Mouse (Mus musculus): ENCODE data around the gene Mrgprg. TPM values are rescaled to one million over a fixed set of nuclear protein-coding genes. Genes with fewer than 3 reads are reported as not detected.

Mrgprg gene
- polyA plus RNA-seq, 1 experiment from 2014 or later = not detected

DNA sequence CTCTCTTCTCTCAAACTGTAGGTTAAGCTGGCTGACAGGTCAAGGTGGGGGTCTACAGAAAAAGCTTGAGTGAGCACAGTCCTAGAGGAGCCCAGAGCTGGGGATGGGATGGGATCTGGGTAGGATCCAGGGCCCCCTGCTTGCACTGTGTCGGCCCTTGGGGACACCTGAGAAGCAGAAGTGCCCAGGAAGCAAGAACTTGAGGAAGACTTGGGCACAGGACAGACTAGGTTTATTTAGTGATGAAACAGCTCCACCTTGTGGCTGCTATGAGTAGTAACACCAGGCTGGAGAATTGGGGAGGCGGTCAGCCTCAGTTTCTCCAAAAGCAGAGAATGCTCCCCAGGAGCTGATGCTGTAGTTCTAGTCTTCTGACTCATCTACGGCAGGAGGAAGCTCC lies 3.0 kb downstream of the Mrgprg start:
- WGBS = 15% methylated on average over 3 of the region's 3 CpGs
- ATAC-seq (replicated peaks; ENCODE audit: insufficient number of reproducible peaks, low FRiP score, low TSS enrichment, low read depth) (peak; percentile 70; the same call in 1 of the 2 replicates), DNase-seq (ENCODE audit: low spot score) (peak; percentile 60)
- Histone ChIP-seq H3K27me3 (ENCODE audit: control insufficient read depth, insufficient read depth, low read length) (no peaks in the 10 kb centered on the region; the same call in 1 of the 2 replicates), H3K9me3 (replicated peaks; ENCODE audit: control insufficient read depth, low read length) (no peaks in the 10 kb centered on the region), H3K4me2 (ENCODE audit: low read depth, low read length) (no peak overlapping the region), H3K27ac (replicated peaks; ENCODE audit: low read depth, low read length) (no peak overlapping the region), H3K4me3 (ENCODE audit: low read depth, low read length) (no peak overlapping the region), H3K9ac (replicated peaks; ENCODE audit: low read length) (no peak overlapping the region), H3K4me1 (ENCODE audit: control insufficient read depth, insufficient read depth, low read length) (no peaks in the 10 kb centered on the region), H3K36me3 (replicated peaks; ENCODE audit: control insufficient read depth, insufficient read depth, low read depth, low read length) (no peaks in the 10 kb centered on the region)

DNA sequence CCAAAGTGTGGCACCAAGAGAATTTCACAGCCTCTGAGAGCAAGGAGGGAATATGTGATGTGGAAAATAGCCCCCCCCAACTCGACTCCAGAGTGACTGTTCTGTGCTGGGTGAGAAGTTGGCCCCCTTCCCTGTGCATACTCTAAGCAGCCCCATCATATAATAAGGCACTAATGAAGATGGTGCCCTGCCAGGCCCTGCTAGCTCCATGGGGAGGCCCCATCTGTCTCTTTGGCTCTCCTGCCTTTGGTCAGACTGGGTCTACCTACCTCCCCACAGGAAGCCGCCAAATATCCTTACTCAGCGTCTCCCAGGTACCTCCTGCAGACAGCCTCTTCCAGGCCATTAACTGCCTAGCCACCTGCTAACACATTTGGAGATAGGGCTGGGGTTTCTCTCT lies 7.8 kb downstream of the Mrgprg start:
- Histone ChIP-seq H3K27me3 (ENCODE audit: control insufficient read depth, insufficient read depth, low read length) (peaks cover 5% of the 10 kb centered on the region; the same call in 1 of the 2 replicates), H3K4me2 (ENCODE audit: low read depth, low read length) (no peak overlapping the region), H3K36me3 (replicated peaks; ENCODE audit: control insufficient read depth, insufficient read depth, low read depth, low read length) (no peaks in the 10 kb centered on the region), H3K9ac (replicated peaks; ENCODE audit: low read length) (no peak overlapping the region), H3K9me3 (replicated peaks; ENCODE audit: control insufficient read depth, low read length) (no peaks in the 10 kb centered on the region), H3K4me1 (ENCODE audit: control insufficient read depth, insufficient read depth, low read length) (no peaks in the 10 kb centered on the region; the same call in 1 of the 2 replicates), H3K4me3 (ENCODE audit: low read depth, low read length) (no peak overlapping the region), H3K27ac (replicated peaks; ENCODE audit: low read depth, low read length) (no peak overlapping the region)
- WGBS = 64% methylated on average over 3 of the region's 3 CpGs
- DNase-seq (ENCODE audit: low spot score) (no peak), ATAC-seq (replicated peaks; ENCODE audit: insufficient number of reproducible peaks, low FRiP score, low TSS enrichment, low read depth) (no peak)

DNA sequence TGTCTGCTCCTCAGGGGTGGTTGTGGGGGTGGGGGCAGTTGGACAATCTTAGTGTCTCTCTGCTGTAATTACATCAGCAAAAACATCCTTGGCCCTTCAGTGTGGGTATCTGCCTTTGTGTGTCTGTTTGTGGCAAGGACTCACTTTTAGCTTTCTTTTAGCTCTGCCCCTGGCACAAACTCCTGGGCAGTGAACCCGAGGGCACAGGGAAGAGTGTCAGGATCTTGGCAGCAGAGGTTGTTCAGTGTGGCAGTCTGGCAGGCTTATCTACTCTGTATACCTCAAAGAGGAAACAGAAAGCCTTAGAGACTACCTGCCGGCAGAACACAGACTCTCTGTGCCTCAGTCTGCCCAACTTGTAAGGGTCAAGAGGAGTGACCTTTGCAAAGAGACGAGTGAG lies 9.1 kb downstream of the Mrgprg start:
- 69% methylated on average over 3 of the region's 3 CpGs for WGBS
- no peak overlapping the region for H3K4me3 ChIP-seq (ENCODE audit: low read depth, low read length)

DNA sequence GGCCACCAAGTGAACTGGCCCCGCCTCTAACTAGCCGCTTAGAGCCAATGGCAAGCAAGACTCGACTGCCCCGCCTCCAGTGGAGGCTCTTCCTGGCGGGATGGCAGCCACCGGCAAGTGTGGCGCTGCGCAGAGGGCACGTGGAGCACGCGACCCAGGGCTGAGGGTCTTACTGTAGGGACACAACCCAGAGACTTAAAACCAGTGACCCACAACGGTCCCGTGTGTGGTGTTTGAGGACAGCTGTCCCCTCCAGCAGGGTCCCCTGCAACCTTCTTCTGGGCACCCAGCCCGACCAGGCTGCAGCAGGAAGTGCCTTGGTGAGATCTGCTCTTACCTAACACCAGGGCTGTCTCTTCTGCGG lies 9.8 kb downstream of the Mrgprg start:
- H3K27me3 ChIP-seq (ENCODE audit: control insufficient read depth, insufficient read depth, low read length) = peaks cover 5% of the 10 kb centered on the region; the same call in 1 of the 2 replicates
- DNase-seq (ENCODE audit: low spot score) (peak; percentile 88), ATAC-seq (replicated peaks; ENCODE audit: insufficient number of reproducible peaks, low FRiP score, low TSS enrichment, low read depth) (peak; percentile 84)
- WGBS = 6% methylated on average over 15 of the region's 15 CpGs
- no peaks in the 10 kb centered on the region for H3K9me3 ChIP-seq (replicated peaks; ENCODE audit: control insufficient read depth, low read length)
- no peaks in the 10 kb centered on the region for H3K36me3 ChIP-seq (replicated peaks; ENCODE audit: control insufficient read depth, insufficient read depth, low read depth, low read length)
- H3K4me3 ChIP-seq (ENCODE audit: low read depth, low read length) = peak overlapping the region; percentile 29
- no peak overlapping the region for H3K27ac ChIP-seq (replicated peaks; ENCODE audit: low read depth, low read length)
- H3K4me1 ChIP-seq (ENCODE audit: control insufficient read depth, insufficient read depth, low read length) = no peaks in the 10 kb centered on the region; the same call in 1 of the 2 replicates
- peak overlapping the region; percentile 70 for H3K4me2 ChIP-seq (ENCODE audit: low read depth, low read length)
- H3K9ac ChIP-seq (replicated peaks; ENCODE audit: low read length) = peak overlapping the region; percentile 47

More for the DNA sequence above, 9.1 kb downstream of the Mrgprg start:
- H3K27ac ChIP-seq (replicated peaks; ENCODE audit: low read depth, low read length) = no peak overlapping the region
- H3K36me3 ChIP-seq (replicated peaks; ENCODE audit: control insufficient read depth, insufficient read depth, low read depth, low read length) = no peaks in the 10 kb centered on the region
- no peaks in the 10 kb centered on the region; the same call in 1 of the 2 replicates for H3K4me1 ChIP-seq (ENCODE audit: control insufficient read depth, insufficient read depth, low read length)
- no peak for ATAC-seq (replicated peaks; ENCODE audit: insufficient number of reproducible peaks, low FRiP score, low TSS enrichment, low read depth)
- DNase-seq (ENCODE audit: low spot score) = no peak
- H3K9ac ChIP-seq (replicated peaks; ENCODE audit: low read length) = no peak overlapping the region
- H3K4me2 ChIP-seq (ENCODE audit: low read depth, low read length) = no peak overlapping the region
- no peaks in the 10 kb centered on the region for H3K9me3 ChIP-seq (replicated peaks; ENCODE audit: control insufficient read depth, low read length)
- peaks cover 5% of the 10 kb centered on the region; the same call in 1 of the 2 replicates for H3K27me3 ChIP-seq (ENCODE audit: control insufficient read depth, insufficient read depth, low read length)

DNA sequence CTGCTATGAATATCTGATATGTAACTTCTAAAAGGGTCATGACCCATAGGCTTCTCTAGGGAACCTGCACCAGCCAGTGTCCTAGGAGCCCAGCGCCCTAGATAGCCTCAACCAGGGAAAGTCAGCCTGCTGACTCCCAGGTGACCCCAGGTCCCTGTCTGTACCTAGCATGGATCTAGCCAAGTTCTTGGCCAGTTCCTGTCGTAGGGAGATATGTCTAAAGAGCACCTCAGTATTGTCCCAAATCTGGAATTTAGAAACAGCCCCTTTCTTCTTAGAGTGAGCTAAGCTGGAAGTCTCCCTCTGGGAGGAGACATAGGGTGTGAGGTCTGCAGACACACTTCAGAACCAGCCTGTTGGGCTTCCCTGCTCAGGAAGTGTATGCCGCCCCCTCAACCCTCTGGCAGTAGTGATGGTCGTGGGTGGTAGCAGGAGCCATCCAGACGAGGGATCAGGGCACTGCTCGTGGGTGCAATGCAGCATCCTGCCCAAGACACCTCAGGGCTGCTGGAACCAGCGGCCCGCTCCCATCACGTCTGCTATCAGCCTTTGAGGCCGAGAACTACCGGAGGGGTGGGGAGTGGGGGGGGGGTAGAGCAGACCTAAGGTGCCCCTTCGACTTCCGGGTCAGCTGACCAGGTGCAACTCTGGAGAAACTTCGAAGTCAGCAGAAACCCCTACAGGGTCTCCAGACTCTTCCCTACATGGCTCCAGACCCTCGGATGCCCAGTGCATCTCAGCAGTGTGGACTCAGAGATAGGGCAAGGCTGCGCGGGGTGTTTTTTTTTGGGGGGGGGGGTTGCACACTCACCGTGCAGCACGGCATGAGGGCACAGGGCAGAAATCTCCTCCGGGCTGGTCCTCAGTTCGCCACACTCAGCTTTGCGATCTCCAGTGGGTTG lies 10.4 kb downstream of the Mrgprg start, which contains the start of gene Osbpl5:
Gene Osbpl5 (minus strand): TSS at position 861 of the 902 bp plus-strand sequence.
- Histone ChIP-seq H3K4me3 (ENCODE audit: low read depth, low read length) (peak within 1 kb of the TSS; percentile 29), H3K36me3 (replicated peaks; ENCODE audit: control insufficient read depth, insufficient read depth, low read depth, low read length) (no peaks in the 10 kb centered on the region), H3K9me3 (replicated peaks; ENCODE audit: control insufficient read depth, low read length) (no peaks in the 10 kb centered on the region), H3K4me1 (ENCODE audit: control insufficient read depth, insufficient read depth, low read length) (no peaks in the 10 kb centered on the region; the same call in 1 of the 2 replicates), H3K9ac (replicated peaks; ENCODE audit: low read length) (peak within 1 kb of the TSS; percentile 47), H3K4me2 (ENCODE audit: low read depth, low read length) (peak within 1 kb of the TSS; percentile 70), H3K27ac (replicated peaks; ENCODE audit: low read depth, low read length) (no peak within 1 kb of the TSS), H3K27me3 (ENCODE audit: control insufficient read depth, insufficient read depth, low read length) (peaks cover 5% of the 10 kb centered on the region; the same call in 1 of the 2 replicates)
- WGBS = 27% methylated on average over 22 of the region's 22 CpGs
- DNase-seq (ENCODE audit: low spot score) = no peak
- ATAC-seq (replicated peaks; ENCODE audit: insufficient number of reproducible peaks, low FRiP score, low TSS enrichment, low read depth) = no peak

DNA sequence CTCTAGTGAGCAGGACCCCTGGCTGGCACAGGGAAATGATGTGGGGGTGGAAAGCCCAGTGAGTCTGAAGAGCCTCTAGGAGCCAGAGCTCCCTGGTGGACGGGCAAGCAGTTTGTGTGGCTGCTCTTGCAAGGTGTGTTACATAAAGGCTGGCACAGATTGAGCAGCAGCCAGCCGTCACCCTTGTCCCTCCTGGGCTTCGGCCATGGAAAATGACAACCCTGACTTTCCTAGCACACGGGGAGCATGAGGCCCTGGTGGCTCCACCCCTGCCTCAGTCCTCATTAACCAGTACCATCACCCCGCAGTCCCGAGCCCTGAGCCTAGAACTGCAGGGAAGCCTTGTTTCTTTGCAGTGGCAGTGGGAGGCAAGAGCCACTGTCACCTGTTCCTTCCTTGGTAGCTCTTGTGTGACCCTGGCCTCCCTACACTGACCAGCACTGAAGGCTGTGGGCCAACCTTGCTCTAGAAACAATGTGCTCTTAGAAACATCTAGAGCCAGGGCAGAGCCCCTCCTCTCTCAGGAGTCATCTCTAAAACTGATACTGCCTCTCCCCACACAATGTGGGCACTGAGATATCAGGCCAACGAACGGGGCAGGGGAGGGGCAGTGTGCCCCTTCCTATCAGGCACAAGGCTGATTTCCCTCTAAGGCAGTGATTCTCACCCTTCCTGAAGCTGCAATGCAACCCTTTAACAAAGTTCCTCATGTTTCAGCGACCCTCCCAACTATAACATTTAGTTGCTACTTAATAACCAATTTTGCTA lies 11.3 kb downstream of the Mrgprg start:
- Histone ChIP-seq H3K27me3 (ENCODE audit: control insufficient read depth, insufficient read depth, low read length) (peaks cover 5% of the 10 kb centered on the region; the same call in 1 of the 2 replicates), H3K4me2 (ENCODE audit: low read depth, low read length) (no peak overlapping the region), H3K27ac (replicated peaks; ENCODE audit: low read depth, low read length) (no peak overlapping the region), H3K9me3 (replicated peaks; ENCODE audit: control insufficient read depth, low read length) (no peaks in the 10 kb centered on the region), H3K36me3 (replicated peaks; ENCODE audit: control insufficient read depth, insufficient read depth, low read depth, low read length) (no peaks in the 10 kb centered on the region), H3K4me3 (ENCODE audit: low read depth, low read length) (no peak overlapping the region), H3K9ac (replicated peaks; ENCODE audit: low read length) (no peak overlapping the region), H3K4me1 (ENCODE audit: control insufficient read depth, insufficient read depth, low read length) (no peaks in the 10 kb centered on the region; the same call in 1 of the 2 replicates)
- WGBS = 74% methylated on average over 9 of the region's 9 CpGs
- DNase-seq (ENCODE audit: low spot score) (no peak), ATAC-seq (replicated peaks; ENCODE audit: insufficient number of reproducible peaks, low FRiP score, low TSS enrichment, low read depth) (no peak)

DNA sequence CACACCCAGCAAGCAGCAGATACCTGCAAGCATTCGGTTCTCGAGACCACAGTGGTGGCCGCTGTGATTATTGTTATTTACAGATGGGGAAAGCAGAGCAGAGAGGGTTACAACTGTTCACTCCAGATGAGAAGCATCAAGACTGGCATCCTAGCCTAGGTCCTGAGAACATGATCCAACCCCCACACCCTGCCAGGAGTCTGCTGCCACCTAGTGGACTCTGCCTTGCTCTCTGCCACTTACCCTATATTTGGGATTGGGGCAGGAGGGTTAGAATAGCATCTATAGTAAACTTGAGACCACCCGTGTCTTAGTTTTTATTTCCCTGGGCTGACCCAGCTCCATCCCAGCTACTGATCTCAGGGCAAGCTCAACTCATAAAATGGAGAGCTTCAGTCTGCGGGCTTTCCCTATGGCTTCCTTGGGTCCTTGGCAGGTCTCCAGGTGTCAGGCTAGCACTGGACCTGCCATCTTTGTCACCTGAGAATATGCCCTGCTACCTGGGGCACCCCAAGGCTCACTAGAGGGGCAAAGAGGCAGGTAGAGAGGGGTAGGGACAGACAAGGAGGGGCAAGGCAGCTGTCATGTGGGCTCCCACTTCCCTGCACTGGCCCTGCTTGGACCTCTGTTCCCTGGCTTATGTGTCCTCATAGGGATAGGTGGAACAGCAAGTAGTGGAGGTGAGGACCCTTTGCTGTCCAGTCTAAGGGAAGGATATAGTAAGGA lies 12.6 kb downstream of the Mrgprg start:
- H3K9me3 ChIP-seq (replicated peaks; ENCODE audit: control insufficient read depth, low read length) = no peaks in the 10 kb centered on the region
- no peaks in the 10 kb centered on the region for H3K36me3 ChIP-seq (replicated peaks; ENCODE audit: control insufficient read depth, insufficient read depth, low read depth, low read length)
- no peak overlapping the region for H3K9ac ChIP-seq (replicated peaks; ENCODE audit: low read length)
- WGBS = 50% methylated on average over 5 of the region's 5 CpGs
- H3K4me3 ChIP-seq (ENCODE audit: low read depth, low read length) = no peak overlapping the region
- peaks cover 5% of the 10 kb centered on the region; the same call in 1 of the 2 replicates for H3K27me3 ChIP-seq (ENCODE audit: control insufficient read depth, insufficient read depth, low read length)
- no peaks in the 10 kb centered on the region; the same call in 1 of the 2 replicates for H3K4me1 ChIP-seq (ENCODE audit: control insufficient read depth, insufficient read depth, low read length)
- ATAC-seq (replicated peaks; ENCODE audit: insufficient number of reproducible peaks, low FRiP score, low TSS enrichment, low read depth) = no peak
- H3K4me2 ChIP-seq (ENCODE audit: low read depth, low read length) = no peak overlapping the region
- no peak overlapping the region for H3K27ac ChIP-seq (replicated peaks; ENCODE audit: low read depth, low read length)
- DNase-seq (ENCODE audit: low spot score) = peak; percentile 79

Measured in embryonic facial prominence, embryonic 11.5 days (tissue).